Mouse (Mus musculus): ENCODE results near the gene Cpne7. TPM values are rescaled to one million over a fixed set of nuclear protein-coding genes. Genes with fewer than 3 reads are reported as not detected.
"Not testable (repeated sequence)": the region's sequence is repeated elsewhere in the genome, so short reads cannot be mapped to it uniquely, and the experiment has no call there.

The Cpne7 gene
- 100 to 1,000 TPM; 273 to 284 TPM for total RNA-seq (2021)
- long read RNA-seq, transcript Cpne7-201 (15 exons, 2,398 nt), result major isoform, 80 of 187 reads
- long read RNA-seq, transcript Cpne7-205 (14 exons, 3,018 nt), result minor isoform, 9 of 187 reads
- long read RNA-seq, partial matches to known transcripts, result 24 of 187 reads
- long read RNA-seq, other reads (novel, unspliced or antisense), result 74 of 187 reads

DNA sequence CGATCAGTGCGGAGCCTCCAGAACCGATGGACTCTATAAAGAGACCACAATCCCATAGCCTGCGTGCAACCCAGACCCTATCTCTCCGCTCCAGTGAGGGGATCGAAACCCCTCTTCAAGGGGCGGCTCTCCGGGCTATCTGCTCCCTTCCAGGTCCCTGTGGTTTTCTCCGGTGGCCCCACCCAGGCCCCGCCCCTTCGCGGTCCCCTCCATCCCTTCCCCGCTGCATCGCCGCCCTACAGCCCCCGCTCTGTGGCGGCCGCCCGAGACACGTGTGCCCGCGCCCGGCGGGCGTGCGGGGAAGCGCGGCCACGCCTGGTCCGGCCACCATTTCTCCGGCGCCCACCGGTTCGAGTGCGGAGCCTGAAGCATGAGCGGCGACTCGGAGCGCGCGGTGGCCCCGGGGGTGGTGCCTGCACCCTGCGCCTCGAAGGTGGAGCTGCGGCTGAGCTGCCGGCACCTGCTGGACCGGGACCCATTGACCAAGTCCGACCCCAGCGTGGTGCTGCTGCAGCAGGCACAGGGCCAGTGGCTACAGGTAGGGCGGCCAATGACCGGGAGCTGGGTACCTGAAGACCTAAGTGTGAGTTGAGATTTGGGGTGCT lies at the start of gene Cpne7:
Gene Cpne7 (plus strand): TSS at position 248 of the 605 bp plus-strand sequence.
- DNase-seq (ENCODE audit: low spot score in 2 of 2), result no peak

DNA sequence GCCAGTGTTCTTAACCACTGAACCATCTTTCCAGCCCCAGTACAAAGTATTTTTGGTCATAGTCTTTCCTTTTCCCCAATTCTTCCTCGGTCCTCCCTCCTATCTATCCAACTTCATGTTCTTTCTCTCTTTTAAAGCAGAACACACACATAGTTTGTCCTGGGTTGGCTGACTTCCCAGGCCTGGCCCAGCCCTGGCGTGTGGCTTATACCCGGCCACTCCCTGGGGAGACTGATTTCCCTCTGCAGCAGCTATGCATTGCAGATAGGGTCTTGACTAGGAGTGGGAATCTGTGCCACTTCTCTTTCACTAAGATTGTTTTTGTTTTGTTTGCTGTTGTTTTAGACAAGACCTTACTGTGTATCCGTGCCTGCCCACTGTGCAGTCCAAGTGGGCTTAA lies 46.0 kb upstream of the Cpne7 start:
- no peak for DNase-seq (ENCODE audit: low spot score in 2 of 2)

DNA sequence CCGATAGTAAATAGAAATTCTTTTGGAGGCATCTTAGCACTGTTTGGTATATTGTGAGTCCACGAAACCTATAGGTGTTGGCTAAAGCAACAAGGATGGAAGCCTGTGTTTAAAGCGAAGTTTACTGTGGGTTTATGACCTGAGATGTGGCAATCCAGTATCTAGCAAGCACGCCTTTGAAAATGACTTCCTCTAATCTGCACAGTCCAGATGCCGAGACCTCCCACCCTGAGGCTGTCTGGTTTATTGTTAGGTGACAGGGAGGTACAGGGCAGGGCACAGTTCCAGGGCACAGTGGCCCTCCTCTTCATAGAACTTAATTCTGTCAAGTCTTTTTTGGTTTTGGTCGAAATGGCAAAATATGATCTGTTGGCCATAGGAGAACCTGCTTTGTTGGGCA lies 40.0 kb upstream of the Cpne7 start:
- no peak for DNase-seq (ENCODE audit: low spot score in 2 of 2)

DNA sequence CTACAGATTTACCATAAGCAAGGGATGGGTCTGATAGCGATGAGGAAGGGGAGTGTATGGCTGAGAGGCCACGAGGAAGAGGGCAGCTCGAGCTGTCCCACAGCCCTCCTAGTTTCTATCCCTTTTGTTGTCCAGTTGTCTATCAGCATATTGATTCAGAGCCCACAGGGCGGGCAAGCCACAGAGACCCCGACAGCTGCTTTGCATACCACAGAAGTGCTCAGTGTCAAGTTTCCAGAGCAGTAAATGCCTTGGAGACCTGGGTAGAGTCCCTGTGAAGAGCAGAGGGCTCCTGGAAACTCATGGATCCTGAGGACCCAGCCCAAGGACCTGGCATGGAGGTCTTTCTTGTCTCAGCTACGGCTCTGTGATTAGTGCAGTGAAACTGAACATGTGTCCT lies 34.2 kb upstream of the Cpne7 start:
- DNase-seq (ENCODE audit: low spot score in 2 of 2), result no peak

DNA sequence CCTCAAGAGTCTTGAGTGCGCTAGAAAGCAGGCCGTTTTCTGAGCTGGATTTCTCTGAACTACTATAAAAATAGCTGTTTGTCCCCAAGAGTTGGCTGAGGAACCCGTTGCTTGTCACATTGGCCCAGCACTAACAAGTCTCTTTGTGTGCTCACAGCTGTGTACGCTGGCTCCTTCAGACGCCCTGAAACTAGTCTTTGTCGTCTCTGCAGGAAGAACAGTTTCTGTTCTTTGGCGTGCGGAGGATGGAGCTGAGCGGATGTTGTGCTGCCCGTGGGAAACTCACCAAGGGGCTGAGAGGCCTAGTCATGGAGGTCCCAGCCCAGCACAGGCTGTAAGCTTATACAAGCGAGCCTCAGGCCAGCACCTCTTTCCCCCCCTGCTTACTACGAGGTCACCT lies 33.6 kb upstream of the Cpne7 start:
- DNase-seq (ENCODE audit: low spot score in 2 of 2), result peak in 1 of 2 experiments; percentile 66

DNA sequence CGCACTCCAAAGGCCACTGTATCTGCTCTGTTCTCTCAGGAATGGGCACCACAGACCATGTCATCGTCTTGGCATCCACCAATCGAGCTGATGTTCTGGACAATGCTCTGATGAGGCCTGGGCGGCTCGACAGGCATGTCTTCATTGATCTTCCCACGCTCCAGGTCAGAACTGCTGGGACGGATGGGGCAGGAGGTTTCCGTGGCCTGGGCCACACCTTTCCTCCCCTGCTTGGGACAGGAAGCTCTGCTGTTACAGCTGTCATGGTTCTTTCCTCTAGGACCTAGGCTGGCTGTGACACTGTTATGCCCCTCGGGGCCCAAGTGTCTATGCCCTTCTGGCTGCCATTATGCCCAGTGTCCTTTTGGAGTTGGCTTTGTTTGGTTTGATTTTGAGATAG lies 29.9 kb upstream of the Cpne7 start:
- no peak for DNase-seq (ENCODE audit: low spot score in 2 of 2)

DNA sequence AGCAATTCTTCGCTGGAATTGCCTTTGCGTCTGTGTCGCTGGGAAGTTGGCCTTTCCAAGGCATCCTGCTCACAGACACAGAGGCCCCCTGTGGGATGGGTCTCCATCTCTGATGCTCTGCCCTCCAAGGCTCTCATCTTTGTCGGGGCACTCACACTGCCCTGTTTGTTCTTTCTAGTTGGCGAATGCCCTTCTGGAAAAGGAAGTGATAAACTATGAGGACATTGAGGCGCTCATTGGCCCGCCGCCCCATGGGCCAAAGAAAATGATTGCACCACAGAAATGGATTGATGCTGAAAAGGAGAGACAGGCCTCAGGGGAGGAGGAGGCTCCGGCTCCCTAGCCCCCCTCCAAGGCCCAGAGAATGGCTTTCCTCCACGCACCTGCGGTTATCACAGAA lies 20.0 kb upstream of the Cpne7 start:
- DNase-seq (ENCODE audit: low spot score in 2 of 2), result no peak

- DNase-seq (ENCODE audit: low spot score in 2 of 2), result no peak
These were observed 19.2 kb upstream of the Cpne7 start for GRCm38 (mm10) chr8:123097786-123098584.

DNA sequence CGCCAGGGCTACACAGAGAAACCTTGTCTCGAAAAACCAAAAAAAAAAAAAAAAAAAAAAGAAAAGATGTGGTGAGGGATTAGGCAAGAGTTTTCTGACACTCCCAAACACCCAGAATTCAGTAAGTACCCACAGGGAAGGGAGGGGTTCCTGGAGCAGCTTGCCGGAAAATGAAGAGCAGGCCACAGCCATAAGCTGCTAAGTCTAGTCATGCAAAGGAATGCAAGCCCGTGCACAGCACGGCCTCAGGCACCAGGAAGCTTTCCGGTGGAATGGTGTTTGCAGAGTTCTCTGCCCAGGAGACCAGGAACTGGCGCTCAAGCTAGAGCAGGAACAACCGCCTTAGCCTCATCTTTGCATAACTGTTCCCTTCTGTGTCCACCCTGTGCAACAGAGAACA lies 16.9 kb upstream of the Cpne7 start:
- no peak for DNase-seq (ENCODE audit: low spot score in 2 of 2)

GRCm38 (mm10) chr8:123101244-123101643 lies 15.9 kb upstream of the Cpne7 start:
- DNase-seq (ENCODE audit: low spot score in 2 of 2), result no peak

DNA sequence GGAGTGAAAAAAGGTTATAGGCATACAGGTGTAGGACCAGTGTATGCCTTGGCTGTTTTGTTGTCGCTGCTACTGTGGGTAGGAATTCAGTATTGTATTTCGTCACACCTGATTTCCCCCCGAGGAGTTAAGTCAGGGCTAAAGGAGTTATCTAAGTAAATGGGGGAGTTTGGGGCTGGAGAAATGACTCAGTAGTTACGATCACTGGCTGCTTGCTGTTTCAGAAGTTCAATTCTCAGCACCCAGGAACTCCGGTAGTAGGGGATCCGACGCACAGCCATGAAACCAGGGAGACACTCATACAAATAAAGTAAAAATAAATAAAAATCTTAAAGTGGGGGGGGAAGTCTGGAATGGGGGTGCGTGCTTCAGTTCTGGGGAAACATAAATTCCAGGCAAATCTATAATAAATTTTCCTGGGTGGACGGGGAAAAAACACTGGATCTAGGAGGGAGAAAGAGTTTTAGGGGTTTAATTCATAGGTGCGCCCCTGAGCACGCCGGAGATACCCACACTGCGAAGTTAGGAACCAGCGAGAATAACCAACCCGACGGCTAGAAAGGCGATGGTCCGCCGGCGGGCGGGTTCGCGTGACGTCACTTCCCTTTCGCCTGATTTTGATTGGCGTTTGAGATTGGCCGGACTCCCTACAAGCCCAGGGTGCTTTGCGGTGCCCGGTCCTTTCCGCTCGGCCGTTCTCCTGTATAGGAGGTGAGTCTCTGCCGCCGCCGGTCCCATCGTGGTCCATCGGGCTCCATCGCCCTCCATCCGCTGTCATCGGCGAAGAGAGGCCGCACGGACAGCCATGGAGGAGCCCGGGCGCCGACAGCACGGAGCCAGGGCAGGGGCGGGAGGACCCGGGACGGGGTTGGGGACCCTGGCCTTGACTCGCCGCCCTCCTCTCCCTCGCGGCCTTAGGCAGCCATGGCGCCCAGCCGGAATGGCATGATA lies 15.2 kb upstream of the Cpne7 start, which contains the start of gene Rpl13:
Gene Rpl13 (plus strand): TSS at position 616 of the 951 bp plus-strand sequence.
- peak; percentile 96 to 99 for DNase-seq (ENCODE audit: low spot score in 2 of 2)

GRCm38 (mm10) chr8:123102855-123103254 lies 14.3 kb upstream of the Cpne7 start:
- DNase-seq (ENCODE audit: low spot score in 2 of 2), result not testable (repeated sequence)

- DNase-seq (ENCODE audit: low spot score in 2 of 2), result no peak
These were observed 13.9 kb upstream of the Cpne7 start for GRCm38 (mm10) chr8:123103285-123103684.

DNA sequence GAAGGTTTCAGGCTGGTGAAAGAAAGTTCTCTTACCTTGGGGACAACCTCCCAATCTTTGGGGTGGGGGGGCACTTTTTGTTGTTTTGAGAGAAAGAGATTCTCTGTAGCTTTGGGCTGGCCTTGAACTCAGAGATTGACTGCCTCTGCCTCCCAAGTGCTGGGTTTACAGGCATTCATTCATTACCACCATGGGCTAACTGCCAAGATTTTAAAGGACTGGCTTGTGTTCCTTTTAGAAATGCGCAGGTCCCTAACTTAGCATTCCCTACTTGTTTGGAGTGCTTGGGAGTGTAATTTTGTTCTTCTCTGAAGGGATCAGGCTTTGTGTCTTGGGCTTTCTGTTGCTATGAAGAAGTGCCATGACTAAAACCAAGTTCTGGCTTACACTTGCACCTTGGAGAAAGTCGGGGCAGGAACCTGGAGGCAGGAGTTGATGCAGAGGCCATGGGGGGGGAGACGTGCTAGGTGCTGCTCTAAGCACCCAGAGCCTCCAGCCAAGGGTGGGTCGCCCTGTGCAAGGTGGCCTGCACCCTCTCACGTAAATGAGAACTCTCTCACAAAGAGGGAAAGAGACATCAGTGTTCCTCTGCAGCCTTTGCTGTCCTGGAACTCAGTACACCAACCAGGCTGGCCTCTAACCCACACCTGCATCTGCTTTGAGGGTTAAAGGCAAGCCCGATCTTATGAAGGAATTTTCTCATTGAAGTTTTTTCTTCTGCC lies 13.0 kb upstream of the Cpne7 start:
- no peak for DNase-seq (ENCODE audit: low spot score in 2 of 2)

DNA sequence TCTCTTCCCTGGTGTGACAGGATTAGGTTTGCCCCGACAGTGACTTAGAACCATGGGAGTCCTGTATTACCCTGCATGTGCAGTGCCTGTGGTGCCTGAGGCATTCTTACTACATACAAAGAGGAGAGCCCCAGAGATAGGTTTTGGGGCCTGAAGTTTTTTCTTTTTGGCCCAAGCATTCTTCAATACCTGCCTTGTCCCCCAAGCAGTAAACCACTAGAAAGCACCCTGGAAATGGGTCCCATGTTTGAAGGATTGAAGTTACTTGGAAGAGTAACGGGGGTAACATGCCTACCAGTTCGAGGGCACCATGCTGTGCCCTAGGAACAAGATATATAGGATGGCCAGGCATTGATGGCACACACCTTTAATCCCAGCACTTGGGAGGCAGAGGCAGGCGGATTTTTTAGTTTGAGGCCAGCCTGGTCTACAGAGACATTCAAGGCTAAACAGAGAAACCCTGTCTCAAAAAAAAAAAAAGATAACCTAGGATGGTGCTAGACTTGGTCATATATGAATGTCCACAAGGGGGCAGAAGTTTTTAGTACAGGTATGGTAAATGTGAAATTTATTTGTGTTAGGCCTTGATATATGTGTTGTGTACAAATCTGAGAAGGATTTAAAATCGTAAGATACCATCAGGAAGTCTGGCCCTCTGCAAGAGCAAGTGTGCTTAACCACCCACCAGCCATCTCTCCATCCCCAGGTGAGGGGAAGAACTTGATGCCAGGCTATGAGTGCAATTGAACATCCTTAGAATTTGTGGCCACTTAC lies 11.4 kb upstream of the Cpne7 start:
- DNase-seq (ENCODE audit: low spot score in 2 of 2), result no peak

GRCm38 (mm10) chr8:123106531-123106930 lies 10.6 kb upstream of the Cpne7 start:
- DNase-seq (ENCODE audit: low spot score in 2 of 2), result no peak

DNA sequence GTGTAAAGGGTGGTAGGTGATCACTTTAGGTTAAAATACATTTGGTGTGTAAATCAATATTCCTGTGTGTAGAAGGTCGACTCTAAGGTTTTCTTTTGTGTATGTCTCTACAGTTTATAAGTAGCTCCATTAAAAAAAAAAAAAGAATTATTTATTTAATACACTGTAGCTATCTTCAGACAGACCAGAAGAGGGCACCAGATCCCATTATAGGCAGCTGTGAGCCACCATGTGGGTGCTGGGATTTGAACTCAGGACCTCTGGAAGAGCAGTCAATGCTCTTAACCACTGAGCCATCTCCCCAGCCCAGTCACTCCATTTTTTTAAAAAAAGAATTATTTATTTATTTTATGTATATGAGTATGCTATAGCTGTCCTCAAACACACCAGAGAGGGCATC lies 9.2 kb upstream of the Cpne7 start:
- DNase-seq (ENCODE audit: low spot score in 2 of 2), result no peak

GRCm38 (mm10) chr8:123108953-123109352 lies 8.2 kb upstream of the Cpne7 start:
- no peak for DNase-seq (ENCODE audit: low spot score in 2 of 2)

DNA sequence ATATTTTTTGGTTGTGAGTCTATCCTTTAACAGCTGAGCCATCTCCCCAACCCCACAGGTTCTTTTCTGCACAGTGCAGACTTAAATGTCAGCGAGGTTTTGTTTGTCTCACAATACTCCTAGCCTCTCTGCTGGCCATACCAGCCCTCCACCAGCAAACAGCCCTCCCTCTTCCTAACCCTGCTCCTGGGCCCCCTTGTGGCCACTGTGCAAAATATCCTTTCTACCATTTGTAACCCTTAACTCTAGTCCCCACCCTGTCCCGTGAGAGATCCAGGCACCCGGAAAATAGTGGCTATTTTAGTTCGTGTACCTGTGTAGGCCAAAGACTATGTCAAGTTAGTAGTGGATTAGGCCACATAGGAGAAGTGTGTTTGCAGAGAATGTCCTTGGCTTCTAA lies 6.5 kb upstream of the Cpne7 start:
- no peak for DNase-seq (ENCODE audit: low spot score in 2 of 2)

GRCm38 (mm10) chr8:123112892-123113291 lies 4.3 kb upstream of the Cpne7 start:
- DNase-seq (ENCODE audit: low spot score in 2 of 2), result no peak
